Mouse (Mus musculus) limb, embryonic 14.5 days (tissue): ENCODE results near the gene Ankrd34b. TPM values are rescaled to one million over a fixed set of nuclear protein-coding genes. Genes with fewer than 3 reads are reported as not detected.
A peak's percentile ranks its signal among the peaks of the same experiment; 100 is the strongest.

Source experiments
- ATAC-seq: fragments of 200-750 bp; cut with Nextera tagmentation; 2 replicates; pipeline ENCODE4 v1.8.0; 2017; ENCODE audit warnings: low read depth, moderate number of reproducible peaks, moderate TSS enrichment; ENCODE audit not compliant: low FRiP score
- DNase-seq: peaks from one replicate; pipeline ENCODE4 v3.0.0-alpha.2; 2015; ENCODE audit warnings: low spot score
- H3K27ac ChIP-seq: fragments of 300-500 bp; sonication (generic); replicated peaks from 2 replicates; pipeline ENCODE4 v1.5.1; 2014; ENCODE audit warnings: low read depth, mild to moderate bottlenecking, low read length, moderate library complexity, mixed read lengths
- H3K27me3 ChIP-seq: fragments of 300-500 bp; sonication (generic); 2 replicates; pipeline ENCODE4 v1.6.1; 2014; ENCODE audit warnings: low read length, mixed read lengths; ENCODE audit not compliant: control insufficient read depth, insufficient read depth
- H3K36me3 ChIP-seq: fragments of 300-500 bp; sonication (generic); 2 replicates; pipeline ENCODE4 v1.6.1; 2014; ENCODE audit warnings: mild to moderate bottlenecking, low read length, moderate library complexity, mixed read lengths; ENCODE audit not compliant: control insufficient read depth, insufficient read depth
- H3K4me1 ChIP-seq: fragments of 300-500 bp; sonication (generic); 2 replicates; pipeline ENCODE4 v1.6.1; 2014; ENCODE audit warnings: antibody characterized with exemption, low read length, mixed read lengths; ENCODE audit not compliant: control insufficient read depth, insufficient read depth
- H3K4me2 ChIP-seq: fragments of 300-500 bp; sonication (generic); replicated peaks from 2 replicates; pipeline ENCODE4 v1.6.1; 2014; ENCODE audit warnings: low read depth, mild to moderate bottlenecking, low read length, moderate library complexity; ENCODE audit not compliant: severe bottlenecking
- H3K4me3 ChIP-seq: fragments of 300-500 bp; sonication (generic); replicated peaks from 2 replicates; pipeline ENCODE4 v1.5.1; 2014; ENCODE audit warnings: low read length
- H3K9ac ChIP-seq: fragments of 300-500 bp; sonication (generic); 2 replicates; pipeline ENCODE4 v1.6.1; 2014; ENCODE audit warnings: mild to moderate bottlenecking, low read depth, low read length, moderate library complexity; ENCODE audit not compliant: severe bottlenecking
- H3K9me3 ChIP-seq: fragments of 300-500 bp; sonication (generic); 2 replicates; pipeline ENCODE4 v1.6.1; 2016; ENCODE audit warnings: low read length; ENCODE audit not compliant: control insufficient read depth
- POLR2A ChIP-seq: fragments of 200-500 bp; IDR thresholded peaks from 2 replicates; pipeline ENCODE4 v1.8.0; 2012; ENCODE audit warnings: inconsistent platforms, mild to moderate bottlenecking, moderate library complexity, borderline replicate concordance; ENCODE audit not compliant: insufficient read depth, insufficient read length; ENCODE audit errors: extremely low read depth
- WGBS: fragments of 180-500 bp; shearing (Covaris S2); extraction: QIAGEN DNeasy Blood & Tissue Kit; methylation state at CpG from one replicate; pipeline ENCODE4 v1.1.7; 2014; 5-methylcytosine and 5-hydroxymethylcytosine counted together
- polyA plus RNA-seq, 2 experiments: library from polyadenylated mRNA; depleted of rRNA in 1 of 2; stranded (reverse) in 1 of 2; unstranded in 1 of 2; fragments of >200 nt; fragmentation: Nextera tagmentation in 1 of 2; extraction: Ambion mirVana in 1 of 2; gene quantifications; 2 replicates each; pipeline versions ENCODE4 v1.2.1 to v1.2.3; 2012 to 2014

The Ankrd34b gene
- polyA plus RNA-seq, 2 experiments = 0.09 to 0.10 TPM

DNA sequence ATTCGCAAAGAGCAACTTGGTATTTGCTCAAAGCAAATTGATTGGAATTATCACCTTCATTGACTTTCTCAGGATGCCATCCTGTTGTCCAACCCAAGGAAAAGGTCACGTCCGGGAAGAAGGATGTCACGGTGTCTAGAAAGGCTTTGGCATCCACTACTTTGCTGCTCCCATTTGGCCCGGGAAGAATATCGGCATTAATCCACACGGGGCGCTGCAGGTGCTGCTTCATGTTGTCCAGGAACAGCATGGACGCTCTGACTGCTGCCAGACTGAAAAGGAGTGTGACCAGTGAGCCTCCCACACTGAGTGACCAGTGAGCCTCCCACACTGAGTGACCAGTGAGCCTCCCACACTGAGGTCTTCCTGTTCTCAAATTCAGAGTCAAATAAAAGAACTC is 42.2 kb downstream of the Ankrd34b start:
- Histone ChIP-seq H3K27ac (no peak overlapping the region), H3K27me3 (no peaks in the 10 kb centered on the region), H3K4me2 (no peak overlapping the region), H3K9me3 (no peaks in the 10 kb centered on the region), H3K4me3 (no peak overlapping the region), H3K9ac (no peak overlapping the region), H3K36me3 (0 out of 2 replicates have a peak, but pooled peaks cover 2% of the 10 kb centered on the region), H3K4me1 (no peaks in the 10 kb centered on the region)
- 77% methylated on average over 9 of the region's 9 CpGs for WGBS
- DNase-seq (no peak), ATAC-seq (no peak)
- no peak for TF ChIP-seq POLR2A

GRCm38 (mm10) chr13:92469381-92469780 is 43.7 kb downstream of the Ankrd34b start:
- DNase-seq (no peak), ATAC-seq (no peak)
- no peak for TF ChIP-seq POLR2A
- Histone ChIP-seq H3K9me3 (no peaks in the 10 kb centered on the region), H3K4me1 (no peaks in the 10 kb centered on the region), H3K4me3 (no peak overlapping the region), H3K4me2 (no peak overlapping the region), H3K27me3 (no peaks in the 10 kb centered on the region), H3K27ac (no peak overlapping the region), H3K36me3 (0 out of 2 replicates have a peak, but pooled peaks cover 2% of the 10 kb centered on the region), H3K9ac (no peak overlapping the region)
- WGBS = 76% methylated on average over 2 of the region's 2 CpGs

DNA sequence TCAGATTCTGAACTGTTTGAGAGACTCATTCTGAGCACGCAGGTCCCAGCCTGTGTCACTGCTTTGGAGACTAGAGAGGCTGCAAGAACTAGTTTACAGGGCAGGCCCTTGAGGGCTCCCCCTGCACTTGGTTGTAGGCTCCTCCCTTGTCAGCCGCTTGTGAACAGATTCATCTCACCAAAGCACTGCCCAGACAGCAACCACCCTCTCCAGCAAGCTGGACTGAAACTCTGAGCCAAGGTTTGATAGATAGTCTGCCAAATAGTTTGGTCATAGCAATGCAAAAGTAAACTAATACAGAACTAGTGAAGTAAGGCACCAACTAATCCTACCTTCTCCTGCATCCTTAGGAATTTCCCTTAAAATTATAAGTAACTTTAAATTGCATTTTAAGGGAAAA is 44.5 kb downstream of the Ankrd34b start:
- 0 out of 2 replicates have a peak, but pooled peaks cover 2% of the 10 kb centered on the region for H3K36me3 ChIP-seq
- ATAC-seq (no peak), DNase-seq (no peak)
- TF ChIP-seq POLR2A = no peak
- H3K27ac ChIP-seq = no peak overlapping the region
- no peak overlapping the region for H3K9ac ChIP-seq
- no peaks in the 10 kb centered on the region for H3K9me3 ChIP-seq
- H3K27me3 ChIP-seq = no peaks in the 10 kb centered on the region
- H3K4me1 ChIP-seq = no peaks in the 10 kb centered on the region
- 68% methylated on average over 2 of the region's 2 CpGs for WGBS
- no peak overlapping the region for H3K4me2 ChIP-seq
- H3K4me3 ChIP-seq = no peak overlapping the region

GRCm38 (mm10) chr13:92483348-92483747 is 57.7 kb downstream of the Ankrd34b start:
- Histone ChIP-seq H3K4me3 (peak overlapping the region; percentile 46), H3K27me3 (no peaks in the 10 kb centered on the region), H3K27ac (no peak overlapping the region), H3K36me3 (peaks cover 5% of the 10 kb centered on the region; the same call in 1 of the 2 replicates), H3K9me3 (no peaks in the 10 kb centered on the region), H3K9ac (no peak overlapping the region), H3K4me1 (peaks cover 3% of the 10 kb centered on the region; the same call in 1 of the 2 replicates), H3K4me2 (peak overlapping the region; percentile 65)
- TF ChIP-seq POLR2A = no peak
- 16% methylated on average over 3 of the region's 3 CpGs for WGBS
- ATAC-seq (peak; percentile 35; the same call in 1 of the 2 replicates), DNase-seq (peak; percentile 48)

DNA sequence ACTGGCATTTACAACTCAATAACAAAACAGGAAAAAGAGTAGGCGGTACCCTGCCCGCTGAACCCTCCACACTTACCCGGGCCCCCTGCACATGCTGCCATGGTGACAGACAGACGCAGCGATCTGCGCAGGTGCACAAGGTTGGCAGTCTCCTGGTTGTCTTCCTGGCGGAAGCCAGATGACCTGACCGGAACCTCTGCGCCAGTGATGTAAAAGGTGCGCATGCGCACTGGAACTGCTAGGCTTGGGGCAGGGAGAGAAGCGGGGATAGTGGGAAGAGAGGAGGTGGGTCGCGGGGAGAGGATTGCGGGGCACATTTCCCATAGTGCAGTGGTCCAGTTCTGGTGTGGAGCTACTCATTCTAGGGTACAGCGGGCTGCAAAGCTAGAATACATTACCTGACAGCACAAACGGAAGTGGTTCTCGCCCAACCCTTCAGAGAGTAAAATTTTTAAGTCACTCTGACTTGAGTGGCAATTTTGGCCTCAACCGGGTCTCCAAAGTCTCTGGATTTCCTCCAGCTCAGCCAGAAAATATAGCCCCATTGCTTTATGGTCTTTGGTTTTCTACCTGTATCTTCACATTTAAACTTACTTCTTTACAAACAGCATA is 58.3 kb downstream of the Ankrd34b start, which contains the start of gene Fam151b:
TSS of gene Fam151b (minus strand) at position 164 of the 612 bp plus-strand sequence.
- Histone ChIP-seq H3K4me1 (peaks cover 3% of the 10 kb centered on the region; the same call in 1 of the 2 replicates), H3K27ac (peak within 1 kb of the TSS; percentile 34; the same call in 1 of the 2 replicates), H3K4me3 (peak within 1 kb of the TSS; percentile 46), H3K9me3 (no peaks in the 10 kb centered on the region), H3K4me2 (peak within 1 kb of the TSS; percentile 65), H3K9ac (peak within 1 kb of the TSS; percentile 38), H3K27me3 (no peaks in the 10 kb centered on the region), H3K36me3 (peaks cover 6% of the 10 kb centered on the region; the same call in 1 of the 2 replicates)
- 7% methylated on average over 19 of the region's 19 CpGs for WGBS
- TF ChIP-seq POLR2A = peak; percentile 71; the same call in 1 of the 2 replicates
- ATAC-seq (peak; percentile 97), DNase-seq (peak; percentile 93)

- Histone ChIP-seq H3K9ac (no peak overlapping the region), H3K27ac (no peak overlapping the region), H3K36me3 (peaks cover 36% of the 10 kb centered on the region), H3K9me3 (no peaks in the 10 kb centered on the region), H3K4me1 (no peaks in the 10 kb centered on the region), H3K4me2 (no peak overlapping the region), H3K4me3 (no peak overlapping the region), H3K27me3 (no peaks in the 10 kb centered on the region)
- ATAC-seq (no peak), DNase-seq (no peak)
- WGBS = 78% methylated on average over 4 of the region's 4 CpGs
- TF ChIP-seq POLR2A = no peak
Observed at GRCm38 (mm10) chr13:92490817-92491216, 65.1 kb downstream of the Ankrd34b start.

Other genes with a start within 250 kb of the Ankrd34b start
- not detected in 2 replicates for gene Gm20379, start 119.9 kb upstream of the Ankrd34b start, polyA plus RNA-seq (2012; rRNA removed)
- gene Gm20379, start 119.9 kb upstream of the Ankrd34b start, polyA plus RNA-seq (2014; fragmentation: Nextera tagmentation; extraction: Ambion mirVana) = 1.0 and 1.1 TPM in 2 replicates
- gene Dhfr, start 71.2 kb upstream of the Ankrd34b start, polyA plus RNA-seq (2012; rRNA removed) = 8.0 and 10.9 TPM in 2 replicates
- 11.7 and 12.7 TPM in 2 replicates for gene Dhfr, start 71.2 kb upstream of the Ankrd34b start, polyA plus RNA-seq (2014; fragmentation: Nextera tagmentation; extraction: Ambion mirVana)
- gene Msh3, start 70.9 kb upstream of the Ankrd34b start, polyA plus RNA-seq (2012; rRNA removed) = 18.9 and 26.2 TPM in 2 replicates
- 25.2 and 29.3 TPM in 2 replicates for gene Msh3, start 70.9 kb upstream of the Ankrd34b start, polyA plus RNA-seq (2014; fragmentation: Nextera tagmentation; extraction: Ambion mirVana)
- 4.2 and 4.6 TPM in 2 replicates for gene Fam151b, start 58.1 kb downstream of the Ankrd34b start, polyA plus RNA-seq (2012; rRNA removed)
- 0.22 and 0.43 TPM in 2 replicates for gene Fam151b, start 58.1 kb downstream of the Ankrd34b start, polyA plus RNA-seq (2014; fragmentation: Nextera tagmentation; extraction: Ambion mirVana)
- 14.4 and 15.4 TPM in 2 replicates for gene Zfyve16, start 105.0 kb downstream of the Ankrd34b start, polyA plus RNA-seq (2012; rRNA removed)
- 14.5 and 14.8 TPM in 2 replicates for gene Zfyve16, start 105.0 kb downstream of the Ankrd34b start, polyA plus RNA-seq (2014; fragmentation: Nextera tagmentation; extraction: Ambion mirVana)
- not detected in 2 replicates for gene Spz1, start 150.3 kb downstream of the Ankrd34b start, polyA plus RNA-seq (2012; rRNA removed)
- not detected in 2 replicates for gene Spz1, start 150.3 kb downstream of the Ankrd34b start, polyA plus RNA-seq (2014; fragmentation: Nextera tagmentation; extraction: Ambion mirVana)
- gene Serinc5, start 185.2 kb downstream of the Ankrd34b start, polyA plus RNA-seq (2012; rRNA removed) = 25.9 and 31.2 TPM in 2 replicates
- gene Serinc5, start 185.2 kb downstream of the Ankrd34b start, polyA plus RNA-seq (2014; fragmentation: Nextera tagmentation; extraction: Ambion mirVana) = 10.9 and 13.8 TPM in 2 replicates